ENCODE assay signal across 8 mouse cellular contexts in the genomic region with DNA sequence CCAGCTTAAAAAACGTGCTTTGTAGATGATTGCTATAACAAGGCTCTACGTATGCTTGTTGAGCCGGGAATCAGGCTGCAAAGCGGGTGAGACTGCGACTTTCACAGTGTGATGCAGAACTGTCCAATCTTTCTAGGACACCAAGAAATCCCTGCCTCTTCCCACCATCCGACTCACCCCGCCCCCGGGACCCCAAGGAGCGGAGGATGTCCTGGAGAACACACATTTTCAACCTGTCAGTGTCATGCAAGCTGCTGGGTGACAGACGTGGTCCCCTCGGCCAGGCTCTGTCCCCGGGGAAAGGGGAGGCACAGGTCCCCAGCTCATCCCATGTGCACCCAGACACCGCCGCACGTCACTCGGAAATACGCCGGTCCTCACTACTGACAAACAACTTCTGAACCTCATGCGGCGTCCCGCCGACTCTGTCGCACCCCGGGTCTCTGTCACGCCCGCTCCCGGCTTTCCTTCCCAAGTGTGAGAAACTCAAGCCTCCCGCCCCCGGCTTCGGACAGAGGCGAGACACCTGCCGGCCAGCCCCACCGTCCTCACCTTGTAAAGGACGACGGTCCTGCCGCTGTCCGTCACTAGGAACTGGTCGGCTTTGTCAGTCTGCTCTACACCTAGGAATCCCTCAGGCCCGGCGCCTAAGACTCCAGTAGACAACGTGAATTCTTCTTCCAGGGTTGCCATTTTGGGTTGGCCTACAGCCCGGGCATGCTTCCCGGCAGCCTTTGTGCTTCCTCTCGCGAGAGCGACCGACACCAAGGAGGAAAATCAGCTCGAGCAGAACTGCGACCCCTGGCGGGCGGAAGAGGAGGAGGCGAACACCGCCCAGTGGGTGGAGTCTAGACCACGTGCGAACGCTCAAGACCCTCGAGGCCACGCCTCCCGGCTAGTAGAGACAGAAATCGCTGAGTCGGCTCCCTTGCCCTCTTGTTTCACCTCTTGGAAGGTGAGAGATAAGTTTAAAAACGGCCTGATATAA. TPM values are rescaled to one million over a fixed set of nuclear protein-coding genes. Genes with fewer than 3 reads are reported as not detected.
DNase-seq lines count a peak whose midpoint lies in the region; ATAC-seq lines count a peak whose summit lies in the region.

Gene Nol11 (minus strand): TSS at position 817 of the 988 bp plus-strand sequence.

- no peaks in the 10 kb centered on the region for H3K9me3 ChIP-seq in heart, embryonic 13.5 days
- no peaks in the 10 kb centered on the region for H3K9me3 ChIP-seq in liver, embryonic 12.5 days (replicated peaks)
- H3K9me3 ChIP-seq in stomach, embryonic 15.5 days = no peaks in the 10 kb centered on the region

- peaks cover 27% of the 10 kb centered on the region for H3K36me3 ChIP-seq in heart, embryonic 13.5 days
- peaks cover 34% of the 10 kb centered on the region for H3K36me3 ChIP-seq in liver, embryonic 12.5 days
- H3K36me3 ChIP-seq in stomach, embryonic 15.5 days = peaks cover 15% of the 10 kb centered on the region

- WGBS in heart, embryonic 13.5 days = under 1% methylated on average over 62 of the region's 62 CpGs
- 1% methylated on average over 62 of the region's 62 CpGs for WGBS in liver, embryonic 12.5 days (ENCODE audit: insufficient replicate concordance)
- under 1% methylated on average over 62 of the region's 62 CpGs for WGBS in stomach, embryonic 15.5 days

- peak within 1 kb of the TSS; percentile 92 for H3K4me3 ChIP-seq in brown adipose tissue, adult 24 weeks (ENCODE audit: insufficient read depth, low read depth, low read length)
- peak within 1 kb of the TSS; percentile 95 for H3K4me3 ChIP-seq in heart, embryonic 13.5 days
- H3K4me3 ChIP-seq in liver, embryonic 12.5 days = peak within 1 kb of the TSS; percentile 85
- peak within 1 kb of the TSS; percentile 81 for H3K4me3 ChIP-seq in stomach, embryonic 15.5 days (replicated peaks)

- H3K9ac ChIP-seq in heart, embryonic 13.5 days = peak within 1 kb of the TSS; percentile 94
- H3K9ac ChIP-seq in liver, embryonic 12.5 days = peak within 1 kb of the TSS; percentile 82
- H3K9ac ChIP-seq in stomach, embryonic 15.5 days = peak within 1 kb of the TSS; percentile 79

- H3K4me1 ChIP-seq in brown adipose tissue, adult 24 weeks (ENCODE audit: control insufficient read depth, insufficient read depth, insufficient read length, low read length) = peaks cover 4% of the 10 kb centered on the region; the same call in 1 of the 2 replicates
- H3K4me1 ChIP-seq in heart, embryonic 13.5 days = peaks cover 14% of the 10 kb centered on the region
- H3K4me1 ChIP-seq in liver, embryonic 12.5 days = peaks cover 20% of the 10 kb centered on the region
- peaks cover 5% of the 10 kb centered on the region; the same call in 1 of the 2 replicates for H3K4me1 ChIP-seq in stomach, embryonic 15.5 days

- peak; percentile 94 for ATAC-seq in heart, embryonic 13.5 days (ENCODE audit: extremely low read depth, insufficient number of reproducible peaks, low FRiP score, low TSS enrichment)
- peak; percentile 94 for ATAC-seq in liver, embryonic 12.5 days
- peak; percentile 95 for ATAC-seq in stomach, embryonic 15.5 days (ENCODE audit: insufficient read depth, low FRiP score, low read depth)

- H3K4me2 ChIP-seq in heart, embryonic 13.5 days = peak within 1 kb of the TSS; percentile 96
- H3K4me2 ChIP-seq in liver, embryonic 12.5 days = peak within 1 kb of the TSS; percentile 89
- peak within 1 kb of the TSS; percentile 72 for H3K4me2 ChIP-seq in stomach, embryonic 15.5 days

- H3K27me3 ChIP-seq in heart, embryonic 13.5 days (replicated peaks) = no peaks in the 10 kb centered on the region
- no peaks in the 10 kb centered on the region for H3K27me3 ChIP-seq in liver, embryonic 12.5 days (replicated peaks)
- H3K27me3 ChIP-seq in stomach, embryonic 15.5 days (replicated peaks) = no peaks in the 10 kb centered on the region

- H3K27ac ChIP-seq in brown adipose tissue, adult 24 weeks (replicated peaks; ENCODE audit: low read depth, low read length) = peak within 1 kb of the TSS; percentile 73
- peak within 1 kb of the TSS; percentile 77 for H3K27ac ChIP-seq in heart, embryonic 13.5 days (replicated peaks)
- H3K27ac ChIP-seq in liver, embryonic 12.5 days = peak within 1 kb of the TSS; percentile 75
- peak within 1 kb of the TSS; percentile 33 for H3K27ac ChIP-seq in stomach, embryonic 15.5 days

- peak; percentile 100 for DNase-seq in CD4-positive, CD25-positive, alpha-beta regulatory T cell, adult 2 months (ENCODE audit: low read depth, low spot score)
- DNase-seq in fat pad, adult 2 months (ENCODE audit: extremely low read depth, low read depth, low spot score) = peak; percentile 50
- peak; percentile 99 for DNase-seq in kidney, postnatal 10 days
- DNase-seq in natural killer cell, adult 2 months (ENCODE audit: low spot score in 2 of 2) = peak; percentile 98 to 99

RNA-seq across cellular contexts. Expression of gene Nol11, which starts in this region (rescaled TPM):
- 10.9 and 14.4 TPM in 2 replicates for polyA plus RNA-seq in brown adipose tissue, adult 24 weeks (2012; ENCODE audit: insufficient read depth, insufficient read length, missing spikeins)
- 39.3 and 45.4 TPM in 2 replicates for polyA plus RNA-seq in heart, embryonic 13.5 days (2015; fragmentation: Nextera tagmentation; extraction: Ambion mirVana)
- 43.2 and 46.2 TPM in 2 replicates for polyA plus RNA-seq in liver, embryonic 12.5 days (2016; fragmentation: Nextera tagmentation; extraction: Ambion mirVana)
- polyA plus RNA-seq in stomach, embryonic 15.5 days (2015; fragmentation: Nextera tagmentation; extraction: Ambion mirVana) = 48.9 and 52.0 TPM in 2 replicates

Comparison
In these comparisons a context has a peak if more than half of its experiments do, and no peak if none do; other contexts are left out.
1. Peak in every context shown above with its lines: DNase-seq, ATAC-seq, H3K4me3 ChIP-seq and H3K27ac ChIP-seq.
2. DNase-seq: peak in every context shown above with its lines; median percentile 100 in CD4-positive, CD25-positive, alpha-beta regulatory T cell, adult 2 months; 99 in kidney, postnatal 10 days; 98 in natural killer cell, adult 2 months; 50 in fat pad, adult 2 months.